Comparison of ENCODE assay signal across 33 mouse cellular contexts in genomic region chr9:106673860-106674259, GRCm38 (mm10). TPM values are rescaled to one million over a fixed set of nuclear protein-coding genes. Genes with fewer than 3 reads are reported as not detected.
"Had no signal": no experiment of that assay in that cellular context is flagged by ENCODE, and none has a peak within 500 bp of the region (broad histone marks: within the 10 kb centered on the region; RNA-seq: fewer than 3 reads in every experiment).

No protein-coding gene starts in this region.

- H3K9me3 ChIP-seq: kidney, embryonic 15.5 days; lung, embryonic 15.5 days; megakaryocyte, embryonic 14.5 days; midbrain, embryonic 10.5 days; midbrain, embryonic 13.5 days; neural tube, embryonic 13.5 days had no signal

- H3K4me2 ChIP-seq: kidney, embryonic 15.5 days; lung, embryonic 15.5 days; midbrain, embryonic 13.5 days; neural tube, embryonic 13.5 days had no signal

- ATAC-seq: intestine, postnatal 0 days; midbrain, embryonic 13.5 days; midbrain, embryonic 16.5 days had no signal

- H3K27me3 ChIP-seq: kidney, embryonic 15.5 days; lung, embryonic 15.5 days; megakaryocyte, embryonic 14.5 days; midbrain, embryonic 13.5 days; neural tube, embryonic 13.5 days had no signal

- H3K9ac ChIP-seq: kidney, embryonic 15.5 days; lung, embryonic 15.5 days; midbrain, embryonic 13.5 days; neural tube, embryonic 13.5 days had no signal

- H3K4me3 ChIP-seq: kidney, embryonic 15.5 days; left cerebral cortex, adult 2 months; lung, embryonic 15.5 days; megakaryocyte, embryonic 14.5 days; midbrain, embryonic 10.5 days; midbrain, embryonic 13.5 days; myocyte; neural tube, embryonic 13.5 days had no signal

- DNase-seq: kidney, adult 8-10 months; kidney, postnatal 10 days; kidney, postnatal 36 days; layer of hippocampus, postnatal 36 days; lung, adult 18-20 months; lung, postnatal 10 days; lung, postnatal 36 days; thymus, adult 2 months; thymus, postnatal 14 days; thymus, postnatal 4 days had no signal

- H3K27ac ChIP-seq: kidney, embryonic 15.5 days; left cerebral cortex, adult 2 months; lung, embryonic 15.5 days; midbrain, embryonic 10.5 days; midbrain, embryonic 13.5 days; neural tube, embryonic 13.5 days; stomach, postnatal 0 days had no signal

- H3K4me1 ChIP-seq: kidney, embryonic 15.5 days; lung, embryonic 15.5 days; midbrain, embryonic 10.5 days; midbrain, embryonic 13.5 days; neural tube, embryonic 13.5 days had no signal

RNA-seq across cellular contexts. Expression of gene Grm2, which starts 18.0 kb away (rescaled TPM):
- total RNA-seq: monocyte, adult 5-6 weeks; neutrophil, adult 5-6 weeks had no signal
- polyA plus RNA-seq: intestine, embryonic 14.5 days; intestine, postnatal 0 days; kidney, embryonic 15.5 days; myocyte; spleen, adult 2 months; stomach, embryonic 14.5 days; stomach, postnatal 0 days had no signal

RNA-seq across cellular contexts. Expression of gene Iqcf6, which starts 47.5 kb away (rescaled TPM):
- total RNA-seq: layer of hippocampus, adult 8-10 months; layer of hippocampus, postnatal 10 days; layer of hippocampus, postnatal 36 days; left cerebral cortex, adult 2 months; left cerebral cortex, postnatal 10 days; left cerebral cortex, postnatal 36 days; monocyte, adult 5-6 weeks; neutrophil, adult 5-6 weeks had no signal
- polyA plus RNA-seq: intestine, embryonic 14.5 days; intestine, postnatal 0 days; kidney, embryonic 15.5 days; limb, embryonic 11.5 days; limb, embryonic 14.5 days; lung, embryonic 15.5 days; midbrain, embryonic 10.5 days; midbrain, embryonic 13.5 days; midbrain, embryonic 16.5 days; myocyte; neural tube, embryonic 13.5 days; small intestine, adult 2 months; spleen, adult 2 months; stomach, embryonic 14.5 days; stomach, postnatal 0 days; thymus, adult 2 months had no signal
